Mouse (Mus musculus) heart, adult 2 months (tissue): ENCODE measurements around the gene Fam25c. TPM values are rescaled to one million over a fixed set of nuclear protein-coding genes. Genes with fewer than 3 reads are reported as not detected.

Source experiments
- DNase-seq, 2 experiments: peaks; one replicate each; pipeline ENCODE4 v3.0.0; 2021
- H3K27ac ChIP-seq: fragments of 200-600 bp; 2 replicates; pipeline ENCODE4 v1.8.1; 2022
- H3K27me3 ChIP-seq: fragments of 200-500 bp; 2 replicates; pipeline ENCODE4 v1.6.1; 2012; ENCODE audit warnings: mild to moderate bottlenecking, low read length, inconsistent platforms, mixed read lengths; ENCODE audit not compliant: control insufficient read depth, insufficient read depth
- H3K36me3 ChIP-seq: fragments of 200-500 bp; 2 replicates; pipeline ENCODE4 v1.6.1; 2012; ENCODE audit warnings: low read length, inconsistent platforms; ENCODE audit not compliant: control insufficient read depth, insufficient read depth
- H3K4me1 ChIP-seq: fragments of 200-500 bp; 2 replicates; pipeline ENCODE4 v1.6.1; 2011; ENCODE audit warnings: low read length; ENCODE audit not compliant: control insufficient read depth, insufficient read depth
- H3K4me3 ChIP-seq: fragments of 200-600 bp; 2 replicates; pipeline ENCODE4 v1.8.1; 2022
- H3K79me2 ChIP-seq: fragments of 200-500 bp; replicated peaks from 2 replicates; pipeline ENCODE4 v1.6.1; 2012; ENCODE audit warnings: mild to moderate bottlenecking, inconsistent platforms, low read length, moderate library complexity, mixed read lengths; ENCODE audit not compliant: control insufficient read depth, insufficient read depth
- H3K9ac ChIP-seq: fragments of 200-500 bp; 2 replicates; pipeline ENCODE4 v1.6.1; 2012; ENCODE audit warnings: low read depth, mild to moderate bottlenecking, control low read depth, inconsistent platforms, low read length, mixed read lengths
- CTCF ChIP-seq: fragments of 200-600 bp; IDR thresholded peaks from 2 replicates; pipeline ENCODE4 v1.8.1; 2022; ENCODE audit warnings: antibody characterized with exemption, mild to moderate bottlenecking, moderate library complexity
- EP300 ChIP-seq: fragments of 200-500 bp; IDR thresholded peaks from 2 replicates; pipeline ENCODE4 v1.6.1; 2011; ENCODE audit warnings: low read depth, low read length, control low read depth; ENCODE audit not compliant: insufficient read depth
- POLR2A ChIP-seq: fragments of 200-500 bp; IDR thresholded peaks from 2 replicates; pipeline ENCODE4 v1.6.1; 2011; ENCODE audit warnings: mild to moderate bottlenecking, low read depth, low read length, control low read depth; ENCODE audit not compliant: insufficient read depth
- WGBS: fragments of 180-500 bp; shearing (Covaris S2); methylation state at CpG from one replicate; pipeline ENCODE4 v1.1.7; 2018; 5-methylcytosine and 5-hydroxymethylcytosine counted together
- intact Hi-C: fragments of 180-260 bp; cut with DNase I; formaldehyde crosslinking; loops from one replicate; pipeline ENCODE4 v1.15.1; 2025
- polyA plus RNA-seq: library from polyadenylated mRNA; depleted of rRNA; stranded (reverse); fragments of >200 nt; gene quantifications from 2 replicates; pipeline ENCODE4 v1.2.3, GENCODE M21; 2012
- total RNA-seq, 2 experiments: library from RNA; stranded (reverse); gene quantifications; 2 replicates each; pipeline ENCODE4 v1.2.3; 2021

The Fam25c gene
- total and polyA plus RNA-seq, 3 experiments, result not detected

- no peaks in the 10 kb centered on the region for H3K4me1 ChIP-seq
- no peaks in the 10 kb centered on the region; the same call in 1 of the 2 replicates for H3K36me3 ChIP-seq
- H3K9ac ChIP-seq, result no peak overlapping the region
- intact Hi-C loops, result no loop called here
- H3K27me3 ChIP-seq, result no peaks in the 10 kb centered on the region
- TF ChIP-seq EP300 (no peak), CTCF (no peak), POLR2A (no peak)
- WGBS, result 92% methylated on average over 5 of the region's 5 CpGs
- H3K4me3 ChIP-seq, result no peak overlapping the region
- H3K27ac ChIP-seq, result no peak overlapping the region
- H3K79me2 ChIP-seq, result no peaks in the 10 kb centered on the region
- no peak for DNase-seq
Observed at GRCm38 (mm10) chr14:34332476-34332875, 22.8 kb downstream of the Fam25c start.

DNA sequence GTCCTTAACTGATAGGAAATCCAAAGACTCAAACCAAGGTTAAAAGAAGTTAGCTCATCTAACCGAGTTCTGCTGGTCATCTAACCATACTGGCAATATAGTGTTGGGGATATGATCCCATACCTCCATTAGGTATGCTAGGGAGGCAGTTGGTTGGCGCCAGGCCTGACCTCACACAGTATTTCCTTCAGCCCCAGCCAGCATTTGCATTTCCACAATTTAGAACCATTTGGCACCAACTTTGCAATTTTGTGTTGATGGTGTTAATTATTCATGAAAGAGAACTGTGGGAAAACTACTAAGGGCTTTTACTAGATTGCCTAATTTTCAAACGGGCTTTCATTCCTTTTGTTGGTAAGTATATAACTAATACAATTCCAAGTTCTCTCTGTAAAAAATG lies 23.3 kb downstream of the Fam25c start:
- Histone ChIP-seq H3K27me3 (no peaks in the 10 kb centered on the region), H3K9ac (no peak overlapping the region), H3K4me3 (no peak overlapping the region), H3K79me2 (no peaks in the 10 kb centered on the region), H3K27ac (no peak overlapping the region), H3K4me1 (no peaks in the 10 kb centered on the region), H3K36me3 (no peaks in the 10 kb centered on the region; the same call in 1 of the 2 replicates)
- TF ChIP-seq CTCF, result no peak
- TF ChIP-seq EP300, result no peak
- no peak for TF ChIP-seq POLR2A
- WGBS, result 91% methylated on average over 3 of the region's 3 CpGs
- DNase-seq, result no peak
- intact Hi-C loops, result no loop called here

DNA sequence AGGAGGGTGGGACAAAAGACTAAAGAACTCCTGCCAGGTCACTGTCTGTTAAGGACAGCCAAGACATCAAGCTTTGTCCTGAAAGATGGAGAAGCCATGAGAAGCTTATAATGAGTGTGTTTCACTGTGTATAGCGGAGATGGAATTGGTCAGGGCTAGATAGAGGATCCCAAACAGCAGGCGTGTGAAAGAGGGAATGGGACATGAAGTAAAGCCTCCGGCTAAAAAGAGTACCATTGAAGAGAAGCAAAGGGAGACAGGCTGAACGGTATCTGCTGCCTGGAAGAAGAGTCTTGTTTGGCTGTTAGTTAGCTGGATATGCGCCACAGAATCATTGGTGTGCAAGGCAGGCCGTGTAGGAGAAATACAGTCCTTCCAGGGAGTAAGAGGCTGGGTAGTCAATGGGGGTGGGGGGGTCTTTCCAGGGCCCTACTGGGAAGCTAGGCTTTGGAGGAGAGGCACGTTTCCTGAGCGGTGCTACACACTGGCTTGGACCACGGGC lies 24.5 kb downstream of the Fam25c start:
- H3K36me3 ChIP-seq, result peaks cover 2% of the 10 kb centered on the region
- WGBS, result 92% methylated on average over 9 of the region's 9 CpGs
- TF ChIP-seq EP300, result no peak
- TF ChIP-seq POLR2A, result no peak
- TF ChIP-seq CTCF, result no peak

DNA sequence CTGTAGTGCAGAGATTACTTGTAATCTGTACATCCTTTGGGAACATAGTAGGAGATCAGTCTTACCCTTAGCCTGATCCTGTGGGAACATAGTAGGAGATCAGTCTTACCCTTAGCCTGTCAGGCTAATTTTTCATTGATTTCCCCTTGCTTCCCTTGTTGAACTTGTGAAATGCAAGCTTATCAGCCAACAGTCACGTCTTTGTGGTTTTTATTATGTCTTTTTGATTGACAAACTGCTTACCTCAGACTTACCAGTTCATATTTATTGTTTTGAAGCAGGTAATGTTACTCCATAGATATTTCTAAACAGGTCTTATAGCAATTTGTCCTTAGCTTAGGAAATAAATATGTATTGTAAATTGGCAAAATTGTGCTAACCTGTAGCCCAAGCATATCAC lies 27.6 kb downstream of the Fam25c start:
- Histone ChIP-seq H3K27ac (no peak overlapping the region), H3K4me3 (no peak overlapping the region), H3K4me1 (no peaks in the 10 kb centered on the region), H3K9ac (no peak overlapping the region), H3K36me3 (peaks cover 6% of the 10 kb centered on the region), H3K27me3 (no peaks in the 10 kb centered on the region), H3K79me2 (no peaks in the 10 kb centered on the region)
- TF ChIP-seq EP300 (no peak), CTCF (no peak), POLR2A (no peak)
- intact Hi-C loops, result no loop called here
- DNase-seq, result no peak
- 76% methylated on average over 1 of the region's 1 CpGs for WGBS

More for the DNA sequence above, 24.5 kb downstream of the Fam25c start:
- intact Hi-C loops, result no loop called here
- H3K4me3 ChIP-seq, result no peak overlapping the region
- no peak for DNase-seq
- H3K27ac ChIP-seq, result no peak overlapping the region
- no peak overlapping the region for H3K9ac ChIP-seq
- H3K4me1 ChIP-seq, result no peaks in the 10 kb centered on the region
- H3K27me3 ChIP-seq, result no peaks in the 10 kb centered on the region
- no peaks in the 10 kb centered on the region for H3K79me2 ChIP-seq

DNA sequence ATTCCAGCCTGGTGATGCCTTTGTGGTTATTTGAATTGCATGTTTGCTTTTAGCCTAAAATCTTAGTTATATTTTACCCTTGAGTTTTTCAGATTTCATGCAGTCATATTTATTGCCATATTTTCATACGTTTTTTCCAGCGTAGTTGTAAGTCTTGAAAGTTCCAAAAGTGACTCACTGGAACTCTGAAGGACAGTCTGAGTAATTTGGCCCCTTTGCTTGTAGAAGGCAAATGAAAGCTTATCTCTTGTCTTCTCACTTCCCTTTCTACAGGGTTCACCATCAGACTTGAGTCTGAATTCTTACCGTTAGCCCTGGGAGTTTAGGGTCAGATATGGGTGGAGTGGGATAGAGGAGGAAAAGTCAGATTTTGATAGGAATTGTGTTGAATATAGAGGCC lies 28.6 kb downstream of the Fam25c start:
- peaks cover 7% of the 10 kb centered on the region for H3K36me3 ChIP-seq
- no peak overlapping the region for H3K27ac ChIP-seq

GRCm38 (mm10) chr14:34323576-34324085 lies 31.6 kb downstream of the Fam25c start:
- Histone ChIP-seq H3K27me3 (no peaks in the 10 kb centered on the region), H3K9ac (no peak overlapping the region), H3K27ac (no peak overlapping the region), H3K4me1 (no peaks in the 10 kb centered on the region), H3K4me3 (no peak overlapping the region), H3K79me2 (no peaks in the 10 kb centered on the region), H3K36me3 (peaks cover 8% of the 10 kb centered on the region)
- DNase-seq, result no peak
- intact Hi-C loops, result no loop called here
- TF ChIP-seq POLR2A (no peak), CTCF (no peak), EP300 (no peak)
- over 99% methylated on average over 5 of the region's 5 CpGs for whole genome bisulfite sequencing

More for the DNA sequence above, 28.6 kb downstream of the Fam25c start:
- Histone ChIP-seq H3K27me3 (no peaks in the 10 kb centered on the region), H3K79me2 (no peaks in the 10 kb centered on the region), H3K4me1 (no peaks in the 10 kb centered on the region), H3K9ac (no peak overlapping the region), H3K4me3 (no peak overlapping the region)
- DNase-seq, result no peak
- WGBS, result 73% methylated on average over 3 of the region's 3 CpGs
- TF ChIP-seq POLR2A (no peak), CTCF (no peak), EP300 (no peak)
- intact Hi-C loops, result no loop called here
